Mouse (Mus musculus) urinary bladder, postnatal 10 days (tissue): ENCODE measurements around the gene Katnb1.
A peak's percentile ranks its signal among the peaks of the same experiment; 100 is the strongest.

Source experiments
- DNase-seq: peaks from one replicate; pipeline ENCODE4 v3.0.0; 2022; ENCODE audit warnings: low spot score

Gene Katnb1

DNA sequence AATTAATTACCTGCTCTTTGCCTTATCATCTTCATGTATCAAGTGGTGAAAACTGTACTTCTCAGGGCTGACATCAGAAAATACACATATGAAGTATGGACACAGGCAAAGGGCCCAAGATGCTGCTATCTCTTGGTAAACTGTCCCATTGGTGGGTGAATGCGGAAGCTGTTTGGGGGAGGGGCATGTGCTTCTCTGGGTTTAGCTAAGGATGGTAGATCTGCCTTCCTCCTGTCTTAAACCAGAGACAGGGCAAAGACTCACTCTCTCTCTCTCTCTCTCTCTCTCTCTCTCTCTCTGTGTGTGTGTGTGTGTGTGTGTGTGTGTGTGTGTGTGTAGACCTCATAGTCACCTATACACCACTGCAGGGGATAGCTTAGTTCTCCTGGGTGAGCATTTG lies 60.0 kb downstream of the Katnb1 start:
- no peak for DNase-seq

DNA sequence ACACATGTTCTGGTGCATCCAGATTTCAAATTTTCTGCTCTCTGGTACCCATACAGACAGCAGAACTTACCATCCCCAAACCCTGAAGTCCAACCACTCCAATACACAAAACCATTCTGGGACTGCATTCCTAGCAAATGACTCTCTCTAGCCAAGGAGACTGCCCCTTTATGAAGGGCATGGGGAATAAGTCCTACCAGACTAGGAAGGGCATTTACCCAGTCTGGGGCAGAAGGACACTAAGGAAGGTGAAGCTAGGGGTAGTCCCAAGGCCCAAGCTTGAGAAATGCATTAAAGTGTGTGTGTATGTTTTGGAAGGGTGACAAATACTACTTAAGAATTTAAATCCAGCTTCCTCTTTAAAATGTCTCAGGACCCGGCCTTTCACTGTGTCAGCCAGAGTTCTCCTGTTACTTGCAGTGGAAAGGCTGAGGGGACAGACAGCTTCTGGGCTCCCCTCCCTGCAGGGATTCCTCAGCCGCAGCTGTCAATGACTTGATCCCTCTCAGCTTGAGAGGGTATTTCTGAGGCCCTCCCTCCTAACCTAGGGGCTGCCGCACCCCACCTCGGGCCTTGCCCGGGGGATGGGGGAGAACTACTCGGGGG lies 60.6 kb downstream of the Katnb1 start:
- DNase-seq = no peak

DNA sequence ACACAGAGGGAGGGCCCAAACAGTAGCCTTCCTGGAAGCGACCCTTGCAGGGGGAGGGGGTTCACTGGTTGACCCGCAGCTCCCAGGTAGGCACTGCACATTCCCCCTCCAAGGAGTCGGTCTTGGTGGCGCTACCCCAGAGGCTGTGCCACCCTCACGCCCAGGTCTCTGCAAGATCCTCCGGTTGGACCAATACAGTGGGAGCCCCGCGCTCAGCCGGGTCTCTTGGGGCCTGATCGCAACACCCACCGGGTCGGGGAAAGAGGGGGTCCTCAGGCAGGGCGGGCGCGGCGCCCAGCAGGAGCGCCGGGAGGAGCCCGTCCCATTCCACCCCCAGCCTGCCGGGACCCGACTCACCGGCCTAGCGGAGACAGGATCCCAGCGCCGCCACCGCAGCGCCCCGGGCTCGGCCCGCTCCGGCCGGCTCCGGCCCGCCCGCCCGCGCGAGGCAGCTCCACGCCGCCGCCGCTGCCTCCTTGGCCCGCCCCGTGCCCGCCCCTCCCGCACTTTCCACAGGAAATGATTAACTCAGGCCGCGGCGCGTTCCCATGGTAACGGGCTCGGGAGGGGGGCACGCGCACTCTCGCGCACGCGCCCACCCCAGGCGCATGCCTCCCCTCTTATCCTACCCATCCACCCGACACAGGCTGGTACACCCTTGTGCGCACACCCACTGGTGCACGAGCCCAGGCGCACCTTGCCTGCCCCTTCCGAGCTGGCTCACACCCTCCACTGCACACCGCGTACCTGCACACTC lies 61.3 kb downstream of the Katnb1 start:
- peak; percentile 52 for DNase-seq

DNA sequence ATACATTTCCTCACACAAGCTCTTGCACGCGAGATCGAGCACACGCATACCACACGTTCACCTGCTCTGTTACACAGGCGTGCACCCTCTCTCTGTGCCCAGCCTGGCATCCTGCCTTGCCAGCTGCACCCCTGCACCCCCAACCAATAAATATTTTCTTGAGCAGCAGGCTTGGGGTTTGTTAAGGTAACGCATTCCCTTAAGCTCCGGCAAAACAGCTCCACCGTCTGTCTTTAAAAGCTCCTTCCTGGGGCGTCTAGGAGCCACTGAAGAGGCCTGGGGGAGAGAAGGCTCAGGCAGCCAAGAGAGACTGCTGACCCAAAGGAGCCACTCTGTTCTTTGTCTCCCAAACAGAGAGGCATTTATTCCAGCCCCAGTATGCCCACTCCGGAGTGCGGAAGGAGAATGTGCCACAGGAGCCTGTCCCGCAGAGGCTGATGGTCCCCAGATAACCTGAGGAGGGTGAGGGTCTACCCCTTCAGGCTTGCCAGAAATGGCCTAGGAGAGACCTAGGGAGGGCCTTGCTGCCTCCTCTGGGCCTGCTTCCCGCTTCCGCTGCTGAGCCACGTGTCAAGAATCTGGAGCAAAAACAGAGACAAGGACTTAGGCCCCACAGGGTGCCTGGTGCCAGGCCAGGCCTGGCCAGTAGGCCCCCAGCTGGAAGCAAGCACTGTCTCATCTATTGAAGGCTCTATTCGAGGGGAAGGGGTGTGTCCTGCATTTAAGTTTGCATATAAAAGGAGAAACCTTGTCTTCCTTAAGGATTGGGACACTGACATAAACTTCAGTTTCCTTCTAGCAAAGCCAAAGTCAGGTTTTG lies 62.2 kb downstream of the Katnb1 start:
- DNase-seq = no peak

DNA sequence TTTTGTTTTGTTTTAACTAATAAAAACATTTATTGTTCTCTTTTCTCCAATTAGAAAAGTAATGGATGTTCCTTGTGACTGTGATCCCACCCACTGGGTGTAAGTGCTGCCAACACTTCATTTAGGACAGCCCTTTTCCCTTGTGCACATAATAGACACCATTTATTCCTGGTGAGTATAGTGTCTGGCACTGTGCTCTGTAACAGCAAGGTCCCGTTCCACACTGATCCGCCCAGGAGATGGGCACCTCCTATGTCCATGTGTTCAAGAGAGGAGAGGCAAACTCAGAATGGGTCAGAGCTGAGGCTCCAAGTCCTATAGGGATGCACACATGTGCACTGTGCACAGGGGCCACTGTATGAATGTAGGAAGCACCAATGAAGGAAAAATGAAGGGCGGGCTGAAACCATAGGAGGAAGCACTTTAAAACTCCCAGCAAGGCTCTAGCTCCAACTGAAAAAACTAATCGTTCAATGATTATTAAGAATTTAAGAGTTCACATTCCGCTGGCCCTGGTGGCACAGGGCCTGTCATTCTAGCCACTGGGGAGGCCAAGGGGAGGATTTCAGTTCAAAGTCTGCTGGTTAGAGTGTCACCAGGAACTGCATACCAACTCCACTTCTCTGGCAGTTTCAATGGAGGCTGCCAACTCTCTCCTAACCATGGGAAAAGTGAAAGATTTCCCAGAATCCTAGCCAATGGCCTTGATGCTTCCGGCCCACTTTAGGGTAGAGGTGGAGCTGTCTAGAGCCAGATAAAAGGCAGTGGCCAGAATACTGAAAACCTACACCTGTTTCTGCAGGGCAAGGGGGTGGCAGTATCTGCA lies 63.0 kb downstream of the Katnb1 start:
- no peak for DNase-seq

DNA sequence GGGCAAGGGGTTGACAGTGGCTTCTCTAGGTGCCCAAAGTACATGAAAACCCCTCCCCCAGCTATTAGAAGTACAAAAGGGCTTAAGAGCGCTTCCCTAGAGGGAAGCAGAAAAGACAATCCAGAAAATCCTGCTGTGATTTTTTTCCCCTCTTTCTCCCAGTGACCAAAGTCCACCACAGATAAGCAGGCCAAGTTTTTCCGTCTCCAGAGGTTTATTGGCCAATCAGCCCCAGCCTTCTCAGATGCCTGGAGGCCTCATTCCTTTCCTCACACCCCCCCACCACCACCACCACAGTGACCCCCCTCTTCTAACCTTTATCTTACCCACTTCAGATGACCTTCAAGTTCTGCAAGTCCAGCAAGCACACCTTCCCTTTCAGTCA lies 63.6 kb downstream of the Katnb1 start:
- no peak for DNase-seq

DNA sequence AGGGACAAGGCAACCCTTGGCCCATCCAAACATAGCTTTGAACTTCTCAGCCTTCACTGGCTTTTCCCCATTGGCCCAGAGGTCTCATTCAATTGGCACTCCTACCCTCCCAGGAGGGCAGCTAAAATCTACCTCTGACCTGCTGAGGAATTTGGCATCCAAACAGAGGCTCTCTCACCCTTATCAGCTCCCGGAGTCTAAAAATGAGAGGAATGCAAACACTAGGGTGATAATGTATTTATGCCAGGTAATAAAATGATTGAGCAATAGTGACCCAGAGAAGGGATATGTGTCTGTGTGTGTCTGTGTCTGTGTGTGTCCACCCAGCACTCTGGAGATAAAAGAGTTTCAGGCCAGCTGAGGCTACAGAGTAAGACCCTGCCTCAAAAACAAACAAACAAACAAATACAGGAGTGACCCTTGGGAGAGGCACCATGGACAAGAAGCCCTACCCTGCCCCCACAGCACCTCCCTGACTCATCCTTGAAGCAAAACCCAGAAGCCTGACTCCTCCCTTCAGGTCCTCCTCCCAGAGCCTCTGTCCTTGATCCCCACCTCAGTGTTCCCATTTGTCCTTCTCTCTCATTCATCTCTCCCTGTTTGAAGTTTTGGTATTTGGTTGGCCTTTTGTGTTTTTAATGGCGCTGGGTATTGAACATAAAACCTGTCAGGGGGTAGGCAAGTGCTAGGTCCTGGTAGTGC lies 65.2 kb downstream of the Katnb1 start:
- DNase-seq = no peak

DNA sequence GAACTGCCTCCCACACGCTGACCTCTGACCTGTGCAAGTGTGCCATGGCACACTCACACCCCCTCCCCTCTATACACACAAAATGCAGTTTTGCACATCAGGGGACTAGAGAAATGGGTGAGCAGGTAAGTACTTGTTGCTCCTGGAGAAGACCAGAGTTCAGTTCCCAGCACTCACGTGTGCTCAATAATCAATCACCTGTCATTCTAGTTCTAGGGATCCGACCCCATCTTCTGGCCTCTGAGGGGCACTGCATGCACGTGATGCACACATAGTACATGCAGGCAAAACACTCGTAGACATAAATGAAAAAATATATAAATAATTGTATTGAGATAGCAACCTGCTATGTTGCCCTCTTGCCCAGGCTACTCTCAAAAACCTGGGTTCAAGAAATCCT lies 65.9 kb downstream of the Katnb1 start:
- no peak for DNase-seq

DNA sequence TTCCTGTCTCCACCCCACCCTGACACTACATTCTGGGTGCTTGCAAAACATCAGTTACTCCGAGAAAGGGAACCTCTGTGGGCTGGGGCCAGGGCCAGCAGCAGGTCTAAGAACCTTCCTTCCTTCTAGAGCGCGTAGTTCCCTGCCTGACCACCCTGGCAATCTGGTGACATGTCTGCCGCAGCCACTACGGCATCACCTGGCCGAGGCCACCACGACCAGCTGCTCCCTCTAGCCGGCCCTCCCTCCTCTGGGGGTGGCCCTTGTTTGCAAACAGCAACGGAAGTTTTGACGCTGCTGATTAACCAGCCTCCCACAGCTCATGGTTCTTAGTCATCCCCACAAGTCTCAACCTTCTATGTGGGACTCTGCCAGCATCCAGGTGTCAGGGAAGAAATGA lies 68.4 kb downstream of the Katnb1 start:
- DNase-seq = no peak

DNA sequence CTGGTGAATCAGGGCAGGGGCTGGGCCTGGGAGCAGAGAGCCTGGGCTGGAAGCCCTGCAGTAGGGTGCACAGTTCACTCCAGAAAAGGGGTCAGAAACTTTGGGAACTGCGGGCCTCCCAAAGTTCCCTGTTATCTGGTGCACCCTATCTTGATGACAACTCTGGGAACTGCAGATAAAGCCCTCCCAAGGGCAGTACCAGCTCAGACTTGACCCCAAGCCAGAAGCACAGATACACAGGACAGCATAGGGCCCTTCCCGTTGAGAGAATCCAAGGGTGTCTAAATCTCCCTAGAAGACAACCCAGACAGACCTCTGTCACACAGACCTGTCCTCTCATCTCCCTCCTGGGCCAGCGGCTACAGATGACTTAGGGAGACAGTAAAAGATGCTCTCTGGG lies 69.6 kb downstream of the Katnb1 start:
- DNase-seq = no peak
